In genomic region chr15:82346580-82347302, GRCm38 (mm10) we compare ENCODE assay signal across 8 mouse cellular contexts. TPM values are rescaled to one million over a fixed set of nuclear protein-coding genes. Genes with fewer than 3 reads are reported as not detected.
DNase-seq lines count a peak whose midpoint lies in the region; ATAC-seq and TF ChIP-seq lines count a peak whose summit lies in the region.

No protein-coding gene starts in this region.

- no peaks in the 10 kb centered on the region for H3K27me3 ChIP-seq in heart, embryonic 14.5 days (ENCODE audit: control insufficient read depth, insufficient read depth, low read length)
- no peaks in the 10 kb centered on the region for H3K27me3 ChIP-seq in liver, postnatal 0 days (ENCODE audit: insufficient read depth, low read length)

- no peak; the same call in 1 of the 2 replicates for TF ChIP-seq CTCF in gastrocnemius, adult 2 months (IDR thresholded peaks at IDR 0.05)
- TF ChIP-seq CTCF in liver, postnatal 0 days (IDR thresholded peaks at IDR 0.05; ENCODE audit: low read depth): peak; percentile 36

- peak overlapping the region; percentile 78 for H3K9ac ChIP-seq in heart, embryonic 14.5 days (ENCODE audit: low read length)
- H3K9ac ChIP-seq in liver, postnatal 0 days (replicated peaks): peak overlapping the region; percentile 81

- no peak for DNase-seq in gastrocnemius, adult 2 months
- no peak for DNase-seq in gastrocnemius, postnatal 14 days
- DNase-seq in CD4-positive helper T cell, adult 2 months (ENCODE audit: low read depth, low spot score): peak; percentile 35
- no peak for DNase-seq in liver, postnatal 0 days
- no peak for DNase-seq in frontal cortex, postnatal 10 days (ENCODE audit: low spot score in 2 of 2)
- no peak for DNase-seq in retina, embryonic 14.5 days (ENCODE audit: low spot score)
- DNase-seq in right cerebral cortex, postnatal 36 days (ENCODE audit: low spot score in 2 of 2): no peak

- H3K4me2 ChIP-seq in heart, embryonic 14.5 days (ENCODE audit: low read length): peak overlapping the region; percentile 92
- peak overlapping the region; percentile 91 for H3K4me2 ChIP-seq in liver, postnatal 0 days (ENCODE audit: low read depth, low read length)

- peak overlapping the region; percentile 75 for H3K4me3 ChIP-seq in gastrocnemius, adult 2 months
- H3K4me3 ChIP-seq in heart, embryonic 14.5 days (ENCODE audit: control insufficient read depth in 1 of 2, insufficient read depth in 1 of 2, low read depth in 1 of 2, low read length in 2 of 2): peak overlapping the region; percentile 72 to 80
- H3K4me3 ChIP-seq in liver, postnatal 0 days (ENCODE audit: low read depth, low read length): peak overlapping the region; percentile 73

- H3K27ac ChIP-seq in gastrocnemius, adult 2 months: peak overlapping the region; percentile 99
- H3K27ac ChIP-seq in heart, embryonic 14.5 days (replicated peaks in 1 of 2; ENCODE audit: control insufficient read depth in 1 of 2, insufficient read depth in 1 of 2, low read depth in 2 of 2, low read length in 2 of 2): peak overlapping the region; percentile 82 to 89
- H3K27ac ChIP-seq in liver, postnatal 0 days (ENCODE audit: low read depth): peak overlapping the region; percentile 92

- 43% methylated on average over 14 of the region's 14 CpGs for WGBS in heart, embryonic 14.5 days
- 30% methylated on average over 14 of the region's 14 CpGs for WGBS in liver, postnatal 0 days (ENCODE audit: insufficient replicate concordance)

- TF ChIP-seq EP300 in liver, postnatal 0 days (IDR thresholded peaks at IDR 0.05; ENCODE audit: low read depth): no peak

- H3K9me3 ChIP-seq in heart, embryonic 14.5 days (ENCODE audit: control insufficient read depth, low read length): no peaks in the 10 kb centered on the region
- no peaks in the 10 kb centered on the region for H3K9me3 ChIP-seq in liver, postnatal 0 days (ENCODE audit: low read length)

- peaks cover 17 to 28% of the 10 kb centered on the region in 2 experiments for H3K4me1 ChIP-seq in heart, embryonic 14.5 days (ENCODE audit: control insufficient read depth in 2 of 2, insufficient read depth in 2 of 2, low read length in 2 of 2)
- peaks cover 71% of the 10 kb centered on the region for H3K4me1 ChIP-seq in liver, postnatal 0 days (ENCODE audit: insufficient read depth)

- peaks cover 37% of the 10 kb centered on the region for H3K36me3 ChIP-seq in heart, embryonic 14.5 days (ENCODE audit: control insufficient read depth, insufficient read depth, low read length)
- H3K36me3 ChIP-seq in liver, postnatal 0 days (replicated peaks; ENCODE audit: insufficient read depth, low read length): peaks cover 44% of the 10 kb centered on the region

- intact Hi-C loops in gastrocnemius, adult 2 months (cut with DNase I): loop anchor here (10.0 kb wide), 2 partner anchors 282 to 492 kb away; partner anchors contain the start of genes Mei1 and Tob2
- intact Hi-C loops in gastrocnemius, postnatal 14 days (cut with DNase I; ENCODE audit: low total_unique reads): no loop called here

- no peak for ATAC-seq in heart, embryonic 14.5 days (ENCODE audit: insufficient number of reproducible peaks, insufficient read depth, low FRiP score, low read depth)
- no peak for ATAC-seq in liver, postnatal 0 days

RNA-seq across cellular contexts. Expression of gene Ndufa6, which starts 7.4 kb away (rescaled TPM):
- total RNA-seq in gastrocnemius, adult 2 months (2021): 100 to 1,000 TPM; 464 to 595 TPM
- total RNA-seq in gastrocnemius, postnatal 14 days (2021): 100 to 1,000 TPM; 417 to 454 TPM
- 667 and 735 TPM in 2 replicates for polyA plus RNA-seq in heart, embryonic 14.5 days (2014; fragmentation: Nextera tagmentation; extraction: Ambion mirVana)
- polyA plus RNA-seq in liver, postnatal 0 days (2015; fragmentation: Nextera tagmentation; extraction: Ambion mirVana): 642 and 691 TPM in 2 replicates

RNA-seq across cellular contexts. Expression of gene Smdt1, which starts 8.0 kb away (rescaled TPM):
- total RNA-seq in gastrocnemius, adult 2 months (2021): 100 to 1,000 TPM; 134 to 141 TPM
- 100 to 1,000 TPM; 141 to 147 TPM for total RNA-seq in gastrocnemius, postnatal 14 days (2021)
- 365 and 384 TPM in 2 replicates for polyA plus RNA-seq in heart, embryonic 14.5 days (2014; fragmentation: Nextera tagmentation; extraction: Ambion mirVana)
- polyA plus RNA-seq in liver, postnatal 0 days (2015; fragmentation: Nextera tagmentation; extraction: Ambion mirVana): 145 and 151 TPM in 2 replicates

RNA-seq across cellular contexts. Expression of gene Pheta2, which starts 8.0 kb away (rescaled TPM):
- total RNA-seq in gastrocnemius, adult 2 months (2021): under 1 TPM; 0.26 to 0.61 TPM
- total RNA-seq in gastrocnemius, postnatal 14 days (2021): 1 to 10 TPM; 2.0 to 2.8 TPM
- polyA plus RNA-seq in heart, embryonic 14.5 days (2014; fragmentation: Nextera tagmentation; extraction: Ambion mirVana): 7.3 and 7.5 TPM in 2 replicates
- 16.1 and 17.5 TPM in 2 replicates for polyA plus RNA-seq in liver, postnatal 0 days (2015; fragmentation: Nextera tagmentation; extraction: Ambion mirVana)

RNA-seq across cellular contexts. Expression of gene Naga, which starts 8.0 kb away (rescaled TPM):
- total RNA-seq in gastrocnemius, adult 2 months (2021): 10 to 100 TPM; 10.5 to 10.9 TPM
- total RNA-seq in gastrocnemius, postnatal 14 days (2021): 10 to 100 TPM; 19.3 to 20.4 TPM
- 47.4 and 48.7 TPM in 2 replicates for polyA plus RNA-seq in heart, embryonic 14.5 days (2014; fragmentation: Nextera tagmentation; extraction: Ambion mirVana)
- 34.6 TPM in 2 replicates for polyA plus RNA-seq in liver, postnatal 0 days (2015; fragmentation: Nextera tagmentation; extraction: Ambion mirVana)

RNA-seq across cellular contexts. Expression of gene Cyp2d22, which starts 33.3 kb away (rescaled TPM):
- 10 to 100 TPM; 13.1 to 16.4 TPM for total RNA-seq in gastrocnemius, adult 2 months (2021)
- 10 to 100 TPM; 11.4 to 12.9 TPM for total RNA-seq in gastrocnemius, postnatal 14 days (2021)
- 8.6 and 9.2 TPM in 2 replicates for polyA plus RNA-seq in heart, embryonic 14.5 days (2014; fragmentation: Nextera tagmentation; extraction: Ambion mirVana)
- polyA plus RNA-seq in liver, postnatal 0 days (2015; fragmentation: Nextera tagmentation; extraction: Ambion mirVana): 42.0 and 44.9 TPM in 2 replicates
